Mouse (Mus musculus) left cerebral cortex, postnatal 4 days (tissue): ENCODE results near the gene Ankrd23. TPM values are rescaled to one million over a fixed set of nuclear protein-coding genes. Genes with fewer than 3 reads are reported as not detected.

ENCODE experiments used
- DNase-seq: peaks from one replicate; pipeline ENCODE4 v3.0.0-alpha.2; 2022
- intact Hi-C: fragments of 180-260 bp; cut with DNase I; formaldehyde crosslinking; loops from one replicate; pipeline ENCODE4 v1.15.1; 2025
- microRNA-seq: library from miRNA; unstranded; fragments of <30 nt; microRNA quantifications from one replicate; pipeline ENCODE4 v1.2.0, GENCODE M21; 2022
- total RNA-seq, 2 experiments: library from RNA; stranded (reverse); gene quantifications; 2 replicates each; pipeline ENCODE4 v1.2.3; 2021

The Ankrd23 gene
- total RNA-seq, 2 experiments from 2014 or later, result 8.3 to 8.6 TPM

GRCm38 (mm10) chr1:36485080-36485479 lies 51.6 kb downstream of the Ankrd23 start:
- DNase-seq, result no peak
- intact Hi-C loops, result loop anchor here (10.0 kb wide), 1 partner anchor 120 kb away; the partner anchor contains the start of gene Kansl3

GRCm38 (mm10) chr1:36483825-36484224 lies 52.9 kb downstream of the Ankrd23 start:
- no peak for DNase-seq
- intact Hi-C loops, result loop anchor here (10.0 kb wide), 1 partner anchor 119 kb away; the partner anchor contains the start of gene Kansl3

Small RNA genes lying within 50 kb of the gene (microRNA-seq; reads per million reads assigned to microRNA genes)
- not detected for gene Gm47280

Other genes with a start within 250 kb of the Ankrd23 start
- 1 to 10 TPM; 7.6 to 7.7 TPM for gene Arid5a, start 229.2 kb downstream of the Ankrd23 start, total RNA-seq
- gene Kansl3, start 167.7 kb downstream of the Ankrd23 start, total RNA-seq, result 10 to 100 TPM; 61.4 to 67.1 TPM
- gene Fer1l5, start 164.6 kb downstream of the Ankrd23 start, total RNA-seq, result under 1 TPM in 1 of 2 experiments, not detected in 1; 0.08 TPM
- gene Lman2l, start 91.6 kb downstream of the Ankrd23 start, total RNA-seq, result 10 to 100 TPM; 40.7 to 45.7 TPM
- 10 to 100 TPM; 13.6 to 14.3 TPM for gene Cnnm4, start 65.3 kb downstream of the Ankrd23 start, total RNA-seq
- gene Cnnm3, start 25.0 kb downstream of the Ankrd23 start, total RNA-seq, result 10 to 100 TPM; 39.3 to 40.0 TPM
- not detected for gene Gm42417, start 2.5 kb upstream of the Ankrd23 start, total RNA-seq
- gene Ankrd39, start 10.6 kb upstream of the Ankrd23 start, total RNA-seq, result 10 to 100 TPM; 13.4 to 15.1 TPM
- 10 to 100 TPM; 60.5 to 65.4 TPM for gene Sema4c, start 21.5 kb upstream of the Ankrd23 start, total RNA-seq
- not detected for gene Fam178b, start 146.3 kb upstream of the Ankrd23 start, total RNA-seq
- gene Cox5b, start 154.6 kb upstream of the Ankrd23 start, total RNA-seq, result 100 to 1,000 TPM; 457 to 466 TPM
- 1 to 10 TPM in 1 of 2 experiments, under 1 TPM in 1; 0.72 to 1.3 TPM for gene 4933424G06Rik, start 173.3 kb upstream of the Ankrd23 start, total RNA-seq
- 100 to 1,000 TPM; 130 to 156 TPM for gene Actr1b, start 177.5 kb upstream of the Ankrd23 start, total RNA-seq
- gene Zap70, start 224.9 kb upstream of the Ankrd23 start, total RNA-seq, result 1 to 10 TPM; 2.7 to 4.1 TPM